Mouse (Mus musculus): ENCODE data around the gene Fndc3b. TPM values are rescaled to one million over a fixed set of nuclear protein-coding genes. Genes with fewer than 3 reads are reported as not detected.

Gene Fndc3b
- polyA plus RNA-seq, 1 experiment from 2014 or later, result 13.2 TPM

DNA sequence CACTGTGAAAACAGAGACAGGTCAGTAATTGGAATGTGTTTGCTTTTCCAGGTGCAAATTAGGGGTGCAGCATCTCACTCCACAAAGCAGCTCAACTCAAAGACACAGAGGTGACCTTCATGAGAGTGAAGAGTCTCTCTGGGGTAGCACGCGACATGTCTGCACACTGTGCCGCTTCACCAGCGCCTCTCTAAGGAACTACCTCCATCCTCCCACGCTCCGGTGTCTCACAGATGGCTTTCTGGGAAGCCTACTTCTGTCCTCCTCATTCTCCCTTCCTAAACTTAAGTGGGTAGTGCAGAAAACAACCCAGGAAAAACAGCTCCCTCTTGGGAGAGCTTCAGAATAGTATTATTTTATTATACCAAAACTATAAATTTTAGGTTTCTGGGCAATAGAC, 12.4 kb downstream of the Fndc3b start:
- no peaks in the 10 kb centered on the region for H3K27me3 ChIP-seq (ENCODE audit: control insufficient read depth, insufficient read depth, low read depth, low read length)
- no peaks in the 10 kb centered on the region for H3K36me3 ChIP-seq (ENCODE audit: control insufficient read depth, insufficient read depth)
- 82% methylated on average over 6 of the region's 6 CpGs for WGBS (ENCODE audit: insufficient replicate concordance)
- no peaks in the 10 kb centered on the region for H3K9me3 ChIP-seq (replicated peaks; ENCODE audit: control insufficient read depth, low read length)
- H3K4me1 ChIP-seq (ENCODE audit: control insufficient read depth, low read depth, low read length), result peaks cover 11% of the 10 kb centered on the region
- no peak for ATAC-seq (ENCODE audit: low read depth)
- H3K27ac ChIP-seq (ENCODE audit: low read length), result no peak overlapping the region
- H3K4me3 ChIP-seq (ENCODE audit: low read depth, low read length), result no peak overlapping the region
- no peak overlapping the region for H3K9ac ChIP-seq (ENCODE audit: low read depth, low read length)
- no peak overlapping the region for H3K4me2 ChIP-seq (ENCODE audit: low read depth, low read length)

DNA sequence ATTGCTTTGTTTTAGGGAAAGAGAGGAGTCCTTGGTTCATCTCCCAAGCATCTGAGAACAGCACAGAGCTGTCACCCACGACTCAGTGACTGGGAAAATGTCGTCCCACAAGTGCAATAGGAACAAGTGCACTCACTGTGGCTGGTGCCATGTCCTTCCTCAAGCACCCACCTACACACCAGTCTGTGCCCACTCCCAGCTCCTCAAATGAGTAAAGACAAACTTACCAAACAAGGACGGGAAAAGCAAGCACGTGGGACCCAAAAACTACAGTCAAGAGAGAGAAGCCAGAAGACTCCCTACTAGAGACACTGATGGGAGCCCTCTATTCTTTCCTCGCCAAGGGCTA, 14.7 kb downstream of the Fndc3b start:
- 52% methylated on average over 5 of the region's 5 CpGs for WGBS (ENCODE audit: insufficient replicate concordance)

DNA sequence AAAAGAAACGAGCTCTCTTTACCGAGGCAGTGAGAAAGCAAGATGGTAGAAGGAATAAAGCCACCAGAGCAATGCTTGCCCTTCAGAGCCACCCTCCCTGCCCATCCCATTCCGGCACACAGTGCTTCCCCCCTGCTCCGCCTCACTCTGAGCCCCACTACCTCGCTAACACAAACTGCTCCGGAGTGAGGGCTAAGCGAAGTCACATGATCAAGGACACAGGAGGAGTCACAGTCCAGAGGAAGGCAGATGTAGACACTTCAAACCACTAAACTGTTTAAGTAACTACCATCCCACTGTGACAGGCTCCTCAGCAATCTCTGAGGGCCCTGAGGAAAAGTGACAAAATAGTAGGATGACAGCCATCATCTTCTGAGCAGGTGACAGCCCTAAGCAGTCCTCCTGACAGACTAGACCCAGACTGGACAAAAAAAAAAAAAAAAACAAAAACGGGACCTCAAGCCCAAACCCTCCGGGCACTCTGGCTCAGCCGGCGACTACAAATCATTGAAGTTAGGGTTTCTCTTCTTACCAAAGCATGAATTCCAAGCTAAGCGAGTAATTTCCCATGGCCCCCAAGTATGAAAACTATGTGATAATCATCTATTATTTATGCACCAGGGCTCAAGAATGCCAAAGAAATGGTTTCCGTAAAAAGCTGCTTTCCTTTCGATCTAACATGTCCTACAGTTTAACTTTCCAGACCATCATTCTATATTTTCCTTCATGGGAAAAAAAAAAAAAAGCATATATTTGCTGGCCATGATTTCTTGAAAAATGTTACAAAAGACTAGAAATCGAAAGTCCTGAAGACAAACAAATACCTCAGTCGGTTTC, 15.3 kb downstream of the Fndc3b start:
- Histone ChIP-seq H3K4me3 (ENCODE audit: low read depth, low read length) (no peak overlapping the region), H3K4me1 (ENCODE audit: control insufficient read depth, low read depth, low read length) (peaks cover 18% of the 10 kb centered on the region), H3K9me3 (replicated peaks; ENCODE audit: control insufficient read depth, low read length) (no peaks in the 10 kb centered on the region), H3K27me3 (ENCODE audit: control insufficient read depth, insufficient read depth, low read depth, low read length) (no peaks in the 10 kb centered on the region), H3K9ac (ENCODE audit: low read depth, low read length) (no peak overlapping the region), H3K27ac (ENCODE audit: low read length) (no peak overlapping the region), H3K36me3 (ENCODE audit: control insufficient read depth, insufficient read depth) (no peaks in the 10 kb centered on the region), H3K4me2 (ENCODE audit: low read depth, low read length) (no peak overlapping the region)
- ATAC-seq (ENCODE audit: low read depth), result no peak
- WGBS (ENCODE audit: insufficient replicate concordance), result 62% methylated on average over 16 of the region's 16 CpGs

More for the DNA sequence above, 14.7 kb downstream of the Fndc3b start:
- Histone ChIP-seq H3K27ac (ENCODE audit: low read length) (no peak overlapping the region), H3K4me2 (ENCODE audit: low read depth, low read length) (no peak overlapping the region), H3K27me3 (ENCODE audit: control insufficient read depth, insufficient read depth, low read depth, low read length) (no peaks in the 10 kb centered on the region), H3K9me3 (replicated peaks; ENCODE audit: control insufficient read depth, low read length) (no peaks in the 10 kb centered on the region), H3K4me1 (ENCODE audit: control insufficient read depth, low read depth, low read length) (peaks cover 15% of the 10 kb centered on the region), H3K4me3 (ENCODE audit: low read depth, low read length) (no peak overlapping the region), H3K36me3 (ENCODE audit: control insufficient read depth, insufficient read depth) (no peaks in the 10 kb centered on the region), H3K9ac (ENCODE audit: low read depth, low read length) (no peak overlapping the region)
- no peak for ATAC-seq (ENCODE audit: low read depth)

DNA sequence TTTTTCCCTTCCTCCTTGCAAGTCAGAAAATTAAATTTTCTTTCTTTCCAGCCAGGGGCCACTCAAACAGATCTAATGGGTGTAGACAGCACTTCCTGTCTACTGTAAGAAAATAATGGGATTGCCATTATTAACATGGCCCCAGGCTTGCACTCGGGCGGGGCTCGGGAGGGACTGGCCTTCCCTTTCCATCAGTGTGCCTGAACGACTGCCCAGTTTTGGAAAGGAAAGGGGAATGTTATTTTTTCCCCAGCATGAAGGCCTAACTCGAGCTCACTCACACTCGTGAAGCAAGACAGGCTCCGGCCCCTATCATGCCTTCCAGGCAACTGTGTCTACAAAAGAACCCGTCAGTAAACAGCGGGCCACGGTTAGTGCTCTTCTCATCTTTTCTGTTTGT, 16.5 kb downstream of the Fndc3b start:
- no peaks in the 10 kb centered on the region for H3K27me3 ChIP-seq (ENCODE audit: control insufficient read depth, insufficient read depth, low read depth, low read length)
- H3K27ac ChIP-seq (ENCODE audit: low read length), result no peak overlapping the region
- H3K4me3 ChIP-seq (ENCODE audit: low read depth, low read length), result no peak overlapping the region
- 64% methylated on average over 10 of the region's 10 CpGs for WGBS (ENCODE audit: insufficient replicate concordance)
- no peaks in the 10 kb centered on the region for H3K9me3 ChIP-seq (replicated peaks; ENCODE audit: control insufficient read depth, low read length)
- no peak for ATAC-seq (ENCODE audit: low read depth)
- peaks cover 26% of the 10 kb centered on the region for H3K4me1 ChIP-seq (ENCODE audit: control insufficient read depth, low read depth, low read length)
- H3K36me3 ChIP-seq (ENCODE audit: control insufficient read depth, insufficient read depth), result no peaks in the 10 kb centered on the region
- no peak overlapping the region for H3K9ac ChIP-seq (ENCODE audit: low read depth, low read length)
- H3K4me2 ChIP-seq (ENCODE audit: low read depth, low read length), result no peak overlapping the region

DNA sequence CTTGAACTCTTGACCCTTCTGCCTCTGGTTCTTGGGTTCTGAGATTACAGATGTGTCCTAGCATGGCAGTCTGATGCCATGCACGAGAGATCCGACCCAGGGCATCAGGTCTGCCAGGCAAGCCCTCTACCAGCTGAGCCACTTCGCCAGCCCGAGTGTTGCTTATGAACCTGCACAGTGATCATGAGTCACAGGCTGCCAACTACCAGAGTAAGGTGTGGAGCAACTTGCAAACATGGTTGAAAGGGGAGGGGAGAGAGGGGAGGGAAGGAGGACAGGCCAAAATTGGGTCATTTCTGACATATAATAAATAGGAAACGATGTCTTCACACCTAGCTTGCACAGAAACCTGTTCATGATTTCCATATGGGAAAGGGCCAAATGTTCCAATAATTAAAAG, 17.0 kb downstream of the Fndc3b start:
- no peak for ATAC-seq (ENCODE audit: low read depth)
- H3K27me3 ChIP-seq (ENCODE audit: control insufficient read depth, insufficient read depth, low read depth, low read length), result no peaks in the 10 kb centered on the region
- peaks cover 31% of the 10 kb centered on the region for H3K4me1 ChIP-seq (ENCODE audit: control insufficient read depth, low read depth, low read length)
- no peak overlapping the region for H3K4me3 ChIP-seq (ENCODE audit: low read depth, low read length)
- WGBS (ENCODE audit: insufficient replicate concordance), result 63% methylated on average over 5 of the region's 5 CpGs
- H3K9ac ChIP-seq (ENCODE audit: low read depth, low read length), result no peak overlapping the region
- no peaks in the 10 kb centered on the region for H3K36me3 ChIP-seq (ENCODE audit: control insufficient read depth, insufficient read depth)
- H3K27ac ChIP-seq (ENCODE audit: low read length), result no peak overlapping the region
- H3K9me3 ChIP-seq (replicated peaks; ENCODE audit: control insufficient read depth, low read length), result no peaks in the 10 kb centered on the region
- no peak overlapping the region for H3K4me2 ChIP-seq (ENCODE audit: low read depth, low read length)

DNA sequence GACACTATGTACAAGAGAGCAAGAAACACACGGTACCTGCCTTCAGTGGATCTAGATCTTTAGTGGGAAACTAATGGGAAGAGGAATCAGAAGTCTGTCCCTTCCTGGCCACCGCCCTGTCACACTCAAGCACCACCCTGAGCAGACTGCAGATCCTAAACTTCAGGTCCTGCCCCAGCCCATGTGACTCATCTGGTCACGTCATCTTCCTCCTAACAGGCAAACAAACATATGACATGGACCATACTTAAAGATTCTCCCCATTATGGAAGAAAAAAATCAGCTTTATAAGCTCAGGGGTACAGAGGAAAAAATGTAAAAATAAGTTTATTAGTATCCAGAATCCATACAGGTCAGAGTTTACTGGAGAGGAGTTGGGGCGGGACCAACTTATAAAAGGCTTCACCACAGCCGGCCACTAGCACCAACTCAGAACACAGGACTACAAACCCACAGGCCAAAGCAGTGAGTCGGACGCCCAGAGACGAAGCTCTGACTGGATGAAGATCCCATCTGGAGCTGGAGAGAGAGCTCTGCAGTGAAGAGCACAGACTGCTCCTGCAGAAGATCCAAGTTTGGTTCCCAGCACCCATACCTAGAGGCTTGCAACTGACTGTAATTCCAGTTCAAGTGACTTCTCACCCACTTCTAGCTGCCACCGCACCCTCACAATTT, 19.5 kb downstream of the Fndc3b start:
- H3K27ac ChIP-seq (ENCODE audit: low read length), result peak overlapping the region; percentile 51

DNA sequence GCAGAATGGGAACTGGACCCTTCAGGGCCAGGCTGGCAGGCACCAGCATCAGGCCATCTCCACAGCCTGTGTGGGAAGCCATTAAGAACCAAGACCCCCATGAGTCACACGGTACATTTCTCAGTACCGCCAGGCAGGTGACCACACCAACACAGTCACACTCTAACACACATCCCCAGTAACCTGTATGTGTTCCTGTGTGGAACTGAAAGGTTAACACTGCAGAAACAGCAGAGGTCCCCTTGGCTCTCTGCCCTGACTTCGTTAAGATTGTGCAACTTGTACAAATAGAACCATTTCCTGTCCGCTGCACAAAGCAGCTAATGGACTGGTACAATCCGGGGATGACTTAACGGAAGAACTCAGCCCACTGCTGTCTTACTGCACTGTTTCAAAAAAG, 21.1 kb downstream of the Fndc3b start:
- Histone ChIP-seq H3K9ac (ENCODE audit: low read depth, low read length) (0 out of 2 replicates have a peak overlapping the region, but pooled peaks have one; percentile 10), H3K4me2 (ENCODE audit: low read depth, low read length) (peak overlapping the region; percentile 42), H3K27ac (ENCODE audit: low read length) (peak overlapping the region; percentile 80), H3K4me3 (ENCODE audit: low read depth, low read length) (no peak overlapping the region), H3K4me1 (ENCODE audit: control insufficient read depth, low read depth, low read length) (peaks cover 43% of the 10 kb centered on the region), H3K27me3 (ENCODE audit: control insufficient read depth, insufficient read depth, low read depth, low read length) (no peaks in the 10 kb centered on the region), H3K36me3 (ENCODE audit: control insufficient read depth, insufficient read depth) (no peaks in the 10 kb centered on the region), H3K9me3 (replicated peaks; ENCODE audit: control insufficient read depth, low read length) (no peaks in the 10 kb centered on the region)
- ATAC-seq (ENCODE audit: low read depth), result peak; percentile 75
- WGBS (ENCODE audit: insufficient replicate concordance), result 23% methylated on average over 6 of the region's 6 CpGs

More for the DNA sequence above, 19.5 kb downstream of the Fndc3b start:
- Histone ChIP-seq H3K4me3 (ENCODE audit: low read depth, low read length) (no peak overlapping the region), H3K27me3 (ENCODE audit: control insufficient read depth, insufficient read depth, low read depth, low read length) (no peaks in the 10 kb centered on the region), H3K9ac (ENCODE audit: low read depth, low read length) (no peak overlapping the region), H3K4me2 (ENCODE audit: low read depth, low read length) (no peak overlapping the region), H3K36me3 (ENCODE audit: control insufficient read depth, insufficient read depth) (no peaks in the 10 kb centered on the region), H3K9me3 (replicated peaks; ENCODE audit: control insufficient read depth, low read length) (no peaks in the 10 kb centered on the region), H3K4me1 (ENCODE audit: control insufficient read depth, low read depth, low read length) (peaks cover 42% of the 10 kb centered on the region)
- no peak for ATAC-seq (ENCODE audit: low read depth)
- 58% methylated on average over 9 of the region's 9 CpGs for WGBS (ENCODE audit: insufficient replicate concordance)

DNA sequence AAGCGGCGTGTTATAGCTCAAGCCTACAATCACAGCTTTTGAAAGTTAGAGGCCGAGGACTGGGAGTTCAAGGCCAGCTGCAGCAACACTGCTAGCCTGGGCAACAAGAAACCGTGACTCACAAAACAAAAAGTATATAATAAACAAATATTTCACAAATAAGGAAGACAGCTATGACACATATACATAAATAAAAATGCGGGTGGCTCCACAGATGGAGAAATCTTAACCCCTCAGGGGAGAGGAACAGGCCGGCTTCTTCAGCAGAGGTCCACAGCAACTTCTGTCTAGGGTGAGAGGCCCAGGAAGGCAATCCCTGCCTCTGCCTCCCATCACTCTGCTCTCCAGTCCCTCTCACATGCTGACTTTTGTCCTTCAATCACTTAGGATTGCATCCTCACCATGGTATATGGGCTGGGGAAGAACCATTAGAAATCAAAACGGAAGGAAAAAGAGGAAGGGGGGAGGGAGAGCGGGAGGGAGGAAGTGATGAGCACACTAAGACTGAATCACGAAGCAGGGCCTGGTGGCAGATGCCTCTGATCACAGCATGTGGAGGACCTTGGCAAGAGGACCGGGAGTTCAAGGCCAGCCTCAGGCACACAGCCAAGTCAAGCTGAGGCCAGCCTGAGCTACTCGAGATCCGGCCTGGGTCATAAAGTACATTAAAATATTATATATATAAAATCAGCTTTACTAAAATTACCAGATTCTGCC, 21.8 kb downstream of the Fndc3b start:
- Histone ChIP-seq H3K27ac (ENCODE audit: low read length) (peak overlapping the region; percentile 80), H3K4me2 (ENCODE audit: low read depth, low read length) (peak overlapping the region; percentile 30; the same call in 1 of the 2 replicates), H3K27me3 (ENCODE audit: control insufficient read depth, insufficient read depth, low read depth, low read length) (no peaks in the 10 kb centered on the region), H3K4me3 (ENCODE audit: low read depth, low read length) (no peak overlapping the region), H3K9ac (ENCODE audit: low read depth, low read length) (no peak overlapping the region), H3K4me1 (ENCODE audit: control insufficient read depth, low read depth, low read length) (peaks cover 41% of the 10 kb centered on the region), H3K9me3 (replicated peaks; ENCODE audit: control insufficient read depth, low read length) (no peaks in the 10 kb centered on the region), H3K36me3 (ENCODE audit: control insufficient read depth, insufficient read depth) (no peaks in the 10 kb centered on the region)
- WGBS (ENCODE audit: insufficient replicate concordance), result 43% methylated on average over 12 of the region's 12 CpGs
- ATAC-seq (ENCODE audit: low read depth), result peak; percentile 48

Measured in liver, embryonic 16.5 days (tissue).